Mouse (Mus musculus) lung, embryonic 14.5 days (tissue): ENCODE data around the gene Tbl1xr1. TPM values are rescaled to one million over a fixed set of nuclear protein-coding genes. Genes with fewer than 3 reads are reported as not detected.

Source experiments
- ATAC-seq: fragments of 200-750 bp; cut with Nextera tagmentation; 2 replicates; pipeline ENCODE4 v1.8.0; 2017; ENCODE audit warnings: mild to moderate bottlenecking, moderate TSS enrichment, moderate library complexity; ENCODE audit not compliant: insufficient read depth
- DNase-seq: peaks from one replicate; pipeline ENCODE4 v3.0.0-alpha.2; 2015
- H3K27ac ChIP-seq: fragments of 300-500 bp; sonication (generic); 2 replicates; pipeline ENCODE4 v1.5.1; 2014; ENCODE audit warnings: low read depth, mild to moderate bottlenecking, moderate library complexity
- H3K27me3 ChIP-seq: fragments of 300-500 bp; sonication (generic); 2 replicates; pipeline ENCODE4 v1.6.1; 2014; ENCODE audit warnings: low read length, control low read depth; ENCODE audit not compliant: insufficient read depth
- H3K36me3 ChIP-seq: fragments of 300-500 bp; sonication (generic); 2 replicates; pipeline ENCODE4 v1.6.1; 2014; ENCODE audit warnings: control low read depth; ENCODE audit not compliant: insufficient read depth
- H3K4me1 ChIP-seq: fragments of 300-500 bp; sonication (generic); 2 replicates; pipeline ENCODE4 v1.6.1; 2014; ENCODE audit warnings: antibody characterized with exemption, control low read depth; ENCODE audit not compliant: insufficient read depth
- H3K4me2 ChIP-seq: fragments of 300-500 bp; sonication (generic); 2 replicates; pipeline ENCODE4 v1.6.1; 2014; ENCODE audit warnings: mild to moderate bottlenecking
- H3K4me3 ChIP-seq: fragments of 300-500 bp; sonication (generic); 2 replicates; pipeline ENCODE4 v1.5.1; 2014; ENCODE audit warnings: low read depth, low read length
- H3K9ac ChIP-seq: fragments of 300-500 bp; sonication (generic); 2 replicates; pipeline ENCODE4 v1.6.1; 2014
- H3K9me3 ChIP-seq: fragments of 300-500 bp; sonication (generic); 2 replicates; pipeline ENCODE4 v1.6.1; 2016; ENCODE audit warnings: low read depth, low read length, control low read depth
- CTCF ChIP-seq: IDR thresholded peaks from 2 replicates; pipeline ENCODE4 v1.5.1; 2016; ENCODE audit warnings: antibody characterized with exemption, low read depth
- whole genome bisulfite sequencing: fragments of 180-500 bp; shearing (Covaris S2); extraction: QIAGEN DNeasy Blood & Tissue Kit; methylation state at CpG from one replicate; pipeline ENCODE4 v1.1.7; 2014; 5-methylcytosine and 5-hydroxymethylcytosine counted together
- polyA plus RNA-seq: library from polyadenylated mRNA; unstranded; fragments of >200 nt; fragmentation: Nextera tagmentation; extraction: Ambion mirVana; gene quantifications from 2 replicates; pipeline ENCODE4 v1.2.1, GENCODE M21; 2014

The Tbl1xr1 gene
- polyA plus RNA-seq, 1 experiment from 2014 or later = 33.3 TPM

GRCm38 (mm10) chr3:22061163-22061562 is 15.3 kb upstream of the Tbl1xr1 start:
- Histone ChIP-seq H3K9me3 (no peaks in the 10 kb centered on the region), H3K36me3 (no peaks in the 10 kb centered on the region), H3K27ac (no peak overlapping the region), H3K4me3 (no peak overlapping the region), H3K4me2 (no peak overlapping the region), H3K9ac (no peak overlapping the region), H3K4me1 (no peaks in the 10 kb centered on the region), H3K27me3 (no peaks in the 10 kb centered on the region)
- WGBS = 83% methylated on average over 4 of the region's 4 CpGs
- ATAC-seq = no peak
- TF ChIP-seq CTCF = no peak
- no peak for DNase-seq

- no peak overlapping the region for H3K27ac ChIP-seq
- H3K4me1 ChIP-seq = no peaks in the 10 kb centered on the region
- no peak overlapping the region for H3K4me3 ChIP-seq
- no peaks in the 10 kb centered on the region for H3K9me3 ChIP-seq
- H3K27me3 ChIP-seq = no peaks in the 10 kb centered on the region
- H3K4me2 ChIP-seq = no peak overlapping the region
- 71% methylated on average over 5 of the region's 5 CpGs for WGBS
- no peak overlapping the region for H3K9ac ChIP-seq
- H3K36me3 ChIP-seq = no peaks in the 10 kb centered on the region
- no peak for DNase-seq
- ATAC-seq = no peak
- TF ChIP-seq CTCF = no peak
Observed at GRCm38 (mm10) chr3:22068621-22069020, 7.8 kb upstream of the Tbl1xr1 start.

GRCm38 (mm10) chr3:22073916-22074315 is 2.5 kb upstream of the Tbl1xr1 start:
- H3K36me3 ChIP-seq = no peaks in the 10 kb centered on the region
- no peak overlapping the region for H3K27ac ChIP-seq
- H3K27me3 ChIP-seq = no peaks in the 10 kb centered on the region
- ATAC-seq = no peak
- H3K4me3 ChIP-seq = no peak overlapping the region
- no peak overlapping the region for H3K9ac ChIP-seq
- H3K4me1 ChIP-seq = peaks cover 12% of the 10 kb centered on the region; the same call in 1 of the 2 replicates
- peak overlapping the region; percentile 81; the same call in 1 of the 2 replicates for H3K4me2 ChIP-seq
- 88% methylated on average over 1 of the region's 1 CpGs for whole genome bisulfite sequencing
- TF ChIP-seq CTCF = no peak
- no peaks in the 10 kb centered on the region for H3K9me3 ChIP-seq
- no peak for DNase-seq

GRCm38 (mm10) chr3:22074591-22075294 is 1.7 kb upstream of the Tbl1xr1 start:
- Histone ChIP-seq H3K27ac (peak overlapping the region; percentile 98; the same call in 1 of the 2 replicates), H3K4me1 (peaks cover 15% of the 10 kb centered on the region; the same call in 1 of the 2 replicates), H3K4me2 (peak overlapping the region; percentile 81), H3K4me3 (peak overlapping the region; percentile 92), H3K9me3 (no peaks in the 10 kb centered on the region), H3K9ac (peak overlapping the region; percentile 82; the same call in 1 of the 2 replicates), H3K27me3 (no peaks in the 10 kb centered on the region), H3K36me3 (0 out of 2 replicates have a peak, but pooled peaks cover 4% of the 10 kb centered on the region)
- DNase-seq (peak; percentile 53), ATAC-seq (no peak)
- no peak for TF ChIP-seq CTCF
- 21% methylated on average over 11 of the region's 11 CpGs for WGBS

- TF ChIP-seq CTCF = no peak
- H3K4me1 ChIP-seq = peaks cover 15% of the 10 kb centered on the region; the same call in 1 of the 2 replicates
- no peaks in the 10 kb centered on the region for H3K27me3 ChIP-seq
- H3K36me3 ChIP-seq = 0 out of 2 replicates have a peak, but pooled peaks cover 4% of the 10 kb centered on the region
- peak overlapping the region; percentile 98 for H3K27ac ChIP-seq
- under 1% methylated on average over 28 of the region's 28 CpGs for WGBS
- ATAC-seq (no peak), DNase-seq (peak; percentile 54)
- H3K9ac ChIP-seq = peak overlapping the region; percentile 82
- H3K4me3 ChIP-seq = peak overlapping the region; percentile 92
- peak overlapping the region; percentile 81 for H3K4me2 ChIP-seq
- H3K9me3 ChIP-seq = no peaks in the 10 kb centered on the region
Observed at GRCm38 (mm10) chr3:22075517-22075886, 950 bp upstream of the Tbl1xr1 start.

- Histone ChIP-seq H3K36me3 (0 out of 2 replicates have a peak, but pooled peaks cover 4% of the 10 kb centered on the region), H3K27ac (peak overlapping the region; percentile 98), H3K4me3 (peak overlapping the region; percentile 92), H3K9me3 (no peaks in the 10 kb centered on the region), H3K4me2 (peak overlapping the region; percentile 81), H3K9ac (peak overlapping the region; percentile 82), H3K4me1 (peaks cover 15% of the 10 kb centered on the region; the same call in 1 of the 2 replicates), H3K27me3 (no peaks in the 10 kb centered on the region)
- TF ChIP-seq CTCF = no peak
- DNase-seq (peak; percentile 90), ATAC-seq (peak; percentile 87)
- 1% methylated on average over 36 of the region's 70 CpGs for WGBS
Observed at GRCm38 (mm10) chr3:22075887-22076560, 428 bp upstream of the Tbl1xr1 start.

GRCm38 (mm10) chr3:22076936-22077656 is 644 bp downstream of the Tbl1xr1 start:
- Histone ChIP-seq H3K4me1 (peaks cover 15% of the 10 kb centered on the region; the same call in 1 of the 2 replicates), H3K4me2 (peak overlapping the region; percentile 81), H3K36me3 (0 out of 2 replicates have a peak, but pooled peaks cover 4% of the 10 kb centered on the region), H3K27me3 (no peaks in the 10 kb centered on the region), H3K9ac (peak overlapping the region; percentile 95), H3K9me3 (no peaks in the 10 kb centered on the region), H3K27ac (peak overlapping the region; percentile 98), H3K4me3 (peak overlapping the region; percentile 92)
- TF ChIP-seq CTCF = no peak
- peak; percentile 67 for DNase-seq
- under 1% methylated on average over 45 of the region's 64 CpGs for WGBS
- ATAC-seq = peak; percentile 74
